Mouse (Mus musculus) heart, embryonic 13.5 days (tissue): Measurements from ENCODE around the gene Ghrh. TPM values are rescaled to one million over a fixed set of nuclear protein-coding genes. Genes with fewer than 3 reads are reported as not detected.
"Not testable (repeated sequence)": the region's sequence is repeated elsewhere in the genome, so short reads cannot be mapped to it uniquely, and the experiment has no call there.

Experiments
- ATAC-seq: fragments of 200-750 bp; cut with Nextera tagmentation; 2 replicates; pipeline ENCODE4 v1.8.0; 2017; ENCODE audit warnings: moderate TSS enrichment; ENCODE audit not compliant: insufficient number of reproducible peaks, low FRiP score, low TSS enrichment; ENCODE audit errors: extremely low read depth
- H3K27ac ChIP-seq: fragments of 300-500 bp; sonication (generic); replicated peaks from 2 replicates; pipeline ENCODE4 v1.5.1; 2015; ENCODE audit warnings: moderate library complexity, mild to moderate bottlenecking, inconsistent platforms
- H3K27me3 ChIP-seq: fragments of 300-500 bp; sonication (generic); replicated peaks from 2 replicates; pipeline ENCODE4 v1.6.1; 2015; ENCODE audit warnings: mild to moderate bottlenecking, inconsistent platforms
- H3K36me3 ChIP-seq: fragments of 300-500 bp; sonication (generic); 2 replicates; pipeline ENCODE4 v1.6.1; 2015; ENCODE audit warnings: mild to moderate bottlenecking, inconsistent platforms
- H3K4me1 ChIP-seq: fragments of 300-500 bp; sonication (generic); 2 replicates; pipeline ENCODE4 v1.6.1; 2015; ENCODE audit warnings: inconsistent platforms
- H3K4me2 ChIP-seq: fragments of 300-500 bp; sonication (generic); 2 replicates; pipeline ENCODE4 v1.6.1; 2015; ENCODE audit warnings: inconsistent platforms, mild to moderate bottlenecking, moderate library complexity
- H3K4me3 ChIP-seq: fragments of 300-500 bp; sonication (generic); 2 replicates; pipeline ENCODE4 v1.5.1; 2015; ENCODE audit warnings: moderate library complexity, mild to moderate bottlenecking, inconsistent platforms
- H3K9ac ChIP-seq: fragments of 300-500 bp; sonication (generic); 2 replicates; pipeline ENCODE4 v1.6.1; 2015; ENCODE audit warnings: inconsistent platforms, mild to moderate bottlenecking, moderate library complexity
- H3K9me3 ChIP-seq: fragments of 300-500 bp; sonication (generic); 2 replicates; pipeline ENCODE4 v1.6.1; 2016; ENCODE audit warnings: inconsistent platforms
- WGBS: fragments of 180-500 bp; shearing (Covaris S2); methylation state at CpG from one replicate; pipeline ENCODE4 v1.1.7; 2015; ENCODE audit warnings: mixed read lengths; 5-methylcytosine and 5-hydroxymethylcytosine counted together
- polyA plus RNA-seq: library from polyadenylated mRNA; unstranded; fragments of >200 nt; fragmentation: Nextera tagmentation; extraction: Ambion mirVana; gene quantifications from 2 replicates; pipeline ENCODE4 v1.2.1, GENCODE M21; 2015

Gene Ghrh
- polyA plus RNA-seq = not detected in 2 replicates

DNA sequence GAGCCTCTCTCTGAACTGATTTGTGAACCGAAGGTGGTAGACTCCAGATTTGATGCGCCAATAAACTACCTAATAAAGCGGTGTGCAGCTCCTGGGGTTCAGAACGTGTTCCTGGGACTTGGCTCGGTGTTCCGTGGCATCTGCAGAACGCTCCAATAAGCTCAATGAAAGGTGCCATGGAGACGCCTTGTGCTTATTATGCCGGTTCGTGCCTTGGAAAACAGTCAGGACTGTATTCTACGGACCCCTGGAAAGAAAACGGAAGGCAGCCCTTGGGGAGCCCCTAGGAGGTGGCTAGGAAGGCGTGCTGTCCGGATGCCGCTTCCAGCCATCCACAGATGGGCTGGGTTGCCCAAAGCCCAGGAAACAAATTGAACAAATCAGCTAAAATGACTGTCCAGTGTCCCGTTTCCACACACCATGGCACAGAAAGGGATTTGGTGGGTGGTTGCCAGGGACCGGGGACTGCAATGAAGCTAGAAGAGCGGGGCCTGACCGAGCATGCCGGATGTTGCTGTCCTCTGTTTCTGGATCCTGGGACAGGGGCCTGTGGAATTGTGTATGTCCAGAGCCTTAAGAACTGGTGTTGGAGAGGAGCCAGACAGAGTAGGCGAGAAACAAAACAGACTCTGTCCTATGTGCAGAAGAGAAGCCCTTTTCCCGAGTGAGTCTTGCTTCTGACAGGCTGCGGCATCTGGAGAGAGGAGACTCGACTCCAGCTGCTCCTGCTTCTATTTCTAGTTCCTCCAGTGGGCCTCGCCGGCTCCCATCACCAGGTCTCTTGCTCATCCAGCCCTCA lies at the start of gene Ghrh:
Gene Ghrh (minus strand): TSS at position 146 of the 799 bp plus-strand sequence.
- peaks cover 9% of the 10 kb centered on the region for H3K4me1 ChIP-seq
- WGBS = 66% methylated on average over 26 of the region's 26 CpGs
- H3K4me3 ChIP-seq = no peak within 1 kb of the TSS
- peak within 1 kb of the TSS; percentile 85 for H3K27ac ChIP-seq
- no peaks in the 10 kb centered on the region for H3K9me3 ChIP-seq
- H3K4me2 ChIP-seq = peak within 1 kb of the TSS; percentile 37; the same call in 1 of the 2 replicates
- H3K9ac ChIP-seq = peak within 1 kb of the TSS; percentile 64
- H3K27me3 ChIP-seq = no peaks in the 10 kb centered on the region; the same call in 1 of the 2 replicates
- no peaks in the 10 kb centered on the region for H3K36me3 ChIP-seq
- ATAC-seq = no peak

DNA sequence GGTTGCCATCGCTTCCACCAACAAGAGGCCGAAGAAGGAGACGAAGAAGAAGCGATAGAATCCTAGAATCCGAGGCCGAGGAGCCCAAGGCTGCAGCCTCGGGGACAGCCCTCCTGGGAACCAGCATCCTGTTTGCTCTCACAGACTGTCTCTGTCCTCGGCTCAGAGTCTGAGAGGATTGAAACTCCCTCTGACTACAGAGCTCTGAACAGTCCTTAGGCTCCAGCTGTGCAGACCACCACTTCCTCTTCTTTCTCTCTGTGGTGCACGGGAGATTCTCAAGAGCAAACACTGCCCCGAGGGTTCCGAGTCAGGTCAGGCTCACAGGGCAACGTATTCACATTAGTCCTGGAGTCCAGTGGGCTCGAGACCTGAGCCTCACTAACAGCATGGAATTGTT lies 48.7 kb upstream of the Ghrh start:
- ATAC-seq = no peak
- WGBS = 56% methylated on average over 13 of the region's 13 CpGs
- H3K36me3 ChIP-seq = peaks cover 49% of the 10 kb centered on the region
- H3K4me3 ChIP-seq = no peak overlapping the region
- H3K27me3 ChIP-seq = no peaks in the 10 kb centered on the region
- no peaks in the 10 kb centered on the region for H3K4me1 ChIP-seq
- no peak overlapping the region for H3K4me2 ChIP-seq
- no peak overlapping the region for H3K27ac ChIP-seq
- H3K9ac ChIP-seq = no peak overlapping the region
- H3K9me3 ChIP-seq = no peaks in the 10 kb centered on the region; the same call in 1 of the 2 replicates

DNA sequence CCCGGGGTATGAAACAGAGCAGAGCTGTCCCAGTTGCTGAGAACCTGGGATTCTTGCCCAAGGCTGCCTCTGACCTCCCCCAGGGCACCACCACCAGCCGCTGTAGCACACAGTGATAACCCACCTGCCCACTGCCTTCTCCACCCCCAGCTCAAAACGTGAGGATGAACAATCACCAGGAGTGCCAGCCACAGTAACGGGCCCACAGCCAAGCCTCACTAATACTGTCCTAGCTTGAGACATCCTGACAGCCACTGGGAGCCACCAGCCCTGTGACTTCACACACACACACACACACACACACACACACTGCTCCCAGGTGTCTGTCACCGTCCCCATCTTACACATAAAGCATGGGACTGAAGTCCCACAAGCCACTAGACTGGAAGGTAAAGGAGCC lies 48.1 kb upstream of the Ghrh start:
- 60% methylated on average over 5 of the region's 5 CpGs for WGBS
- Histone ChIP-seq H3K27ac (no peak overlapping the region), H3K4me2 (no peak overlapping the region), H3K4me3 (no peak overlapping the region), H3K9ac (no peak overlapping the region), H3K27me3 (no peaks in the 10 kb centered on the region), H3K9me3 (no peaks in the 10 kb centered on the region; the same call in 1 of the 2 replicates), H3K36me3 (peaks cover 49% of the 10 kb centered on the region), H3K4me1 (0 out of 2 replicates have a peak, but pooled peaks cover under 1% of the 10 kb centered on the region)
- no peak for ATAC-seq

DNA sequence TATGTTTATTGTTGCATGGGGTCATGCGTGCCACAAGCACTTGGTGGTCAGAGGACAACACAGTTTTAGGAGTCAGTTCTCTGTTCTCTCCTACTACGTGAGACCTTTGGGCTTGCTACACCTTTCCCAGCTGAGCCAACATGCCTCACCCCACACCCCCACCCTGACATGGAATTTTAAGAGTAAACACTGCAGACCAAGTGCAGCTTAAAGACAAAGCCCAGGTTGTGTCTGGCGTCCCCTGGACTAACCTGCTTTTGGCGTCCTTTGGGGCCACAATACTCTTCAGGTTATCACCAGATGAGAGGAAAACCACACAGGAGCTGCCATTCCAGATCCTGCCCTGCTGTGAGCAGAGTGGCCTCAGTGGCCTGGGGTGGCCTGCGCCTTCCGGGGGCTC lies 47.6 kb upstream of the Ghrh start:
- Histone ChIP-seq H3K9ac (no peak overlapping the region), H3K4me3 (no peak overlapping the region), H3K9me3 (no peaks in the 10 kb centered on the region; the same call in 1 of the 2 replicates), H3K27me3 (no peaks in the 10 kb centered on the region), H3K4me1 (0 out of 2 replicates have a peak, but pooled peaks cover 6% of the 10 kb centered on the region), H3K27ac (no peak overlapping the region), H3K36me3 (peaks cover 49% of the 10 kb centered on the region), H3K4me2 (no peak overlapping the region)
- ATAC-seq = no peak
- 53% methylated on average over 6 of the region's 6 CpGs for WGBS

DNA sequence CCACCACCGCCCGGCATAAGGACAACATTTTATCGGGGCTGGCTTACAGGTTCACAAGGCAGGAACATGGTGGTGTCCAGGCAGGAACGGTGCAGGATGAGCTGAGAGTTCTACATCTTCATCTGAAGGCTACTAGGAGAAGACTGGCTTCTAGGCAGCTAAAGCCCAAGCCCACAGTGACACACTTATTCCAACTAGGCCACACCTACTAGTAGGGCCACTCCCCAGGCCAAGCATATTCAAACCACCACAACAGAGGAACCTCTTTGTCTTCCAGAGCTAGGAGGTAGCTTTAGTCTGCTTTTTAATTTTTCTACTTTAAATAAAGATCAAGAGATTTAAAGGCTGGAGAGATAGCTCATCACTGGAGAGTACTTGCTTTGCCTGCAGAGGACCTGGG lies 46.2 kb upstream of the Ghrh start:
- H3K4me1 ChIP-seq = 0 out of 2 replicates have a peak, but pooled peaks cover 10% of the 10 kb centered on the region
- no peak overlapping the region for H3K4me2 ChIP-seq
- H3K36me3 ChIP-seq = peaks cover 50% of the 10 kb centered on the region
- no peaks in the 10 kb centered on the region for H3K27me3 ChIP-seq
- 86% methylated on average over 4 of the region's 4 CpGs for WGBS
- ATAC-seq = no peak
- no peaks in the 10 kb centered on the region; the same call in 1 of the 2 replicates for H3K9me3 ChIP-seq
- H3K4me3 ChIP-seq = no peak overlapping the region
- no peak overlapping the region for H3K27ac ChIP-seq
- no peak overlapping the region for H3K9ac ChIP-seq

DNA sequence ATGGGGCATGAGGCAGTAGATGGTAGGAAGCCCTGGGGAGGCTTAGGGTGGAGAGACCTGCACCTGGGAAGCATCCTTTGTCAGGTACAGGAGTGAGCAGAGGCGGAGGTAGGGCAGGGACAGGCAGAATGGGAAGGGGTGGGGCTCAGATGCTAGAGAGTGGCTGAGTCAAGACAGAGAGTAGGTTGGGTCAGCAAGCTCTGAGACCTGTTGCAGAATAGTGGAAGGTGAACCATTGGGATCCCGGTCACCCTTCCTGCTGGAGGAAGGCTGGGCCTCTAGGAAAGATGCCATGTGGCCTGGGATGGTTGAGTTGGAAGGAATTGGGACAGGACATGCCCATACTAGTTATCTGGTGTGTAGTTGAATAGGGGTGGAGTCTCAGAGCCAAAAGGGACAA lies 45.0 kb upstream of the Ghrh start:
- H3K9ac ChIP-seq = no peak overlapping the region
- 0 out of 2 replicates have a peak, but pooled peaks cover 10% of the 10 kb centered on the region for H3K4me1 ChIP-seq
- H3K9me3 ChIP-seq = no peaks in the 10 kb centered on the region
- H3K4me2 ChIP-seq = no peak overlapping the region
- no peak overlapping the region for H3K27ac ChIP-seq
- 94% methylated on average over 2 of the region's 2 CpGs for WGBS
- no peak for ATAC-seq
- no peaks in the 10 kb centered on the region for H3K27me3 ChIP-seq
- peaks cover 46% of the 10 kb centered on the region for H3K36me3 ChIP-seq
- H3K4me3 ChIP-seq = no peak overlapping the region

DNA sequence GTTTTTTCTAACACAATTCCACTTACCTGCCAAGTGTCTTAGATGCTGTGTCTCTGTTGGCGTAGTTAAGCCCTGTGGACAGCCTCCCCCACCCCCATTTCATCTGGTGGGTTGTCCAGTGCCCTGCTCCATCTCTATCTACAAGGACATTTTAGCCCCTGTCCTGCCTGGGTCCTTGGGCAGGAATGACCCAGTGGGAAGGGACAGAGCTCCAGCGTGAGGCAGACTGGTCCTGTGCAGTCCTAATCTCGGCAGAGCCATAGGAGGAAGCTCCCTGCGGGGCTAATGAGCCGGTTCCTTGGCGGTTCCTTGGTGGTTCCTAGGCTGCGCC lies 42.2 kb upstream of the Ghrh start:
- Histone ChIP-seq H3K27ac (no peak overlapping the region), H3K4me2 (no peak overlapping the region), H3K27me3 (no peaks in the 10 kb centered on the region), H3K9ac (no peak overlapping the region), H3K4me1 (0 out of 2 replicates have a peak, but pooled peaks cover 10% of the 10 kb centered on the region), H3K9me3 (no peaks in the 10 kb centered on the region), H3K4me3 (no peak overlapping the region), H3K36me3 (peaks cover 36% of the 10 kb centered on the region)
- peak; percentile 19; the same call in 1 of the 2 replicates for ATAC-seq
- WGBS = 84% methylated on average over 7 of the region's 7 CpGs

DNA sequence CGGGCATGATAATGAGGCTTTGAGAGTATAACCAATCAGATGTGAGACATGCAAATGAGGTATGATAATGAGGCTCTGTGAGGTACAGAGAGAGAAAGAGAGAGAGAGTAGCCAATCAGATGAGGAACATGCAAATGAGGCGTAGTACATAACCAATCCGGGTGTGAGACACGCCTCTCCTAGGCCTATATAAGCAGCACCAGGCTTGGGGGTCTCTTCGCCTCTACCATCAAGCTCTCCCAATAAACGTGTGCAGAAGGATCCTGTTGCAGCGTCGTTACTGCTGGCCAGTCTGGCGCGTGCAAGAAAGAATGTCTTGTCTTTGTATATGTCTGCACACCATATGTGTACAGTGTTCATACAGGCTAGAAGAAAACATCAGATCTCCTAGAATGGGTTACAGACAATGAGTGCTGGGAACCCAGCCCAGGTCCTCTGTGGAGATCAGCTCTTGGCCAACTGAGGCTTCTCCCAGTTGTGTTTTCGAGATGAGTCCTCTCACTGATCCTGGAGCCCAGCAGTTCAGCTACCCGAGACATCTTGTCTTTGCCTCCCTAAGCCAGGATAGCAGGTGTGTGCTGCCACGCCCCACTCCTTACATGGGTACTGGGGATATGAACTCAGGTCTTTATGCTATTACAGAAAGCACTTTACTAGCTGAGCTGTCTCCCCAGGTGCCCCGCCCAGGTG lies 41.7 kb upstream of the Ghrh start:
- H3K4me2 ChIP-seq, ATAC-seq, H3K27ac ChIP-seq, H3K9ac ChIP-seq, H3K4me3 ChIP-seq, H3K4me1 ChIP-seq, H3K27me3 ChIP-seq, H3K9me3 ChIP-seq: not testable (repeated sequence)
- WGBS = 94% methylated on average over 14 of the region's 14 CpGs
- H3K36me3 ChIP-seq = peaks cover 39% of the 10 kb centered on the region

DNA sequence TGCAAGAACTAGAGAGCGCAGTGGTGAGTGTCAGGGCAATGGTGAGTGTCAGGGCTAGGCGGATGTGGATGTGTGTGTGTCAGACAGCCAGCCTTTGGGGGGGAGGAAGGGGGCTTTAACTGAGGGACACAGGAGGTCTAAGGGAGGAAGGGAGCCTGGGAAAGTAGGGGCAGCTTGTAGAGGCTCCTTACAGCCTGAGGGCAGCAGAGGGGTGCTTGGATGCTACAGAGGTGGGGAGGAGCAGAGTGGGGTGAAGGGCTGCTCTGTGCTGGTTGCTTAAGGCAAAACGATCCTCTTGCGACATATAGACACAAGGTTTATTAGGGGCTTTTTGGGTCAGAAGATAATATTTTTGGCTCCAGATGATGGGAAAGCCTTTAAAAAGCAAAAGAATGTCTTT lies 37.5 kb upstream of the Ghrh start:
- Histone ChIP-seq H3K9ac (no peak overlapping the region), H3K27ac (no peak overlapping the region), H3K27me3 (no peaks in the 10 kb centered on the region), H3K36me3 (peaks cover 55% of the 10 kb centered on the region), H3K9me3 (no peaks in the 10 kb centered on the region), H3K4me1 (peaks cover 9% of the 10 kb centered on the region; the same call in 1 of the 2 replicates), H3K4me2 (no peak overlapping the region), H3K4me3 (no peak overlapping the region)
- ATAC-seq = no peak
- WGBS = 77% methylated on average over 4 of the region's 4 CpGs

DNA sequence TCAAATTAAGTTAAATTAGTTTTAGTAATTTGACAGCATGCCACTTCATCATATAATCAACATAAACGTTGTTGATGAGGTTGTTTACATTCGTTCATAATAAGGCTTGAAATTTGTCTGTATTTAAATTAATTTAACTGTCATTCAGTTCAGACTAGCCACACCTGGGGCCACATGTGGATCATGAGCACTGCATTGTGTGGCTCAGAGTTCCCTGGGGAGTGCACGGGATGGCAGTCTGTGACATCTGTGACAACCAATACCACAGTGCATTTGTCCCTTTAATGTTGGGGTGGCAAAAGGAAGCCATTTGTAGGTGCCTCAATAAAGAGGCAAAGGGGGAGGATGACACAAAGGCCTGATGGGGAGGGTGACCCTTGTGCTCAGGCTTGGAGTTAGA lies 29.7 kb upstream of the Ghrh start:
- Histone ChIP-seq H3K36me3 (peaks cover 38% of the 10 kb centered on the region), H3K4me3 (no peak overlapping the region), H3K27ac (no peak overlapping the region), H3K4me2 (no peak overlapping the region), H3K9ac (no peak overlapping the region), H3K4me1 (peaks cover 56% of the 10 kb centered on the region), H3K9me3 (no peaks in the 10 kb centered on the region), H3K27me3 (no peaks in the 10 kb centered on the region)
- ATAC-seq = no peak
- WGBS = 66% methylated on average over 3 of the region's 3 CpGs

DNA sequence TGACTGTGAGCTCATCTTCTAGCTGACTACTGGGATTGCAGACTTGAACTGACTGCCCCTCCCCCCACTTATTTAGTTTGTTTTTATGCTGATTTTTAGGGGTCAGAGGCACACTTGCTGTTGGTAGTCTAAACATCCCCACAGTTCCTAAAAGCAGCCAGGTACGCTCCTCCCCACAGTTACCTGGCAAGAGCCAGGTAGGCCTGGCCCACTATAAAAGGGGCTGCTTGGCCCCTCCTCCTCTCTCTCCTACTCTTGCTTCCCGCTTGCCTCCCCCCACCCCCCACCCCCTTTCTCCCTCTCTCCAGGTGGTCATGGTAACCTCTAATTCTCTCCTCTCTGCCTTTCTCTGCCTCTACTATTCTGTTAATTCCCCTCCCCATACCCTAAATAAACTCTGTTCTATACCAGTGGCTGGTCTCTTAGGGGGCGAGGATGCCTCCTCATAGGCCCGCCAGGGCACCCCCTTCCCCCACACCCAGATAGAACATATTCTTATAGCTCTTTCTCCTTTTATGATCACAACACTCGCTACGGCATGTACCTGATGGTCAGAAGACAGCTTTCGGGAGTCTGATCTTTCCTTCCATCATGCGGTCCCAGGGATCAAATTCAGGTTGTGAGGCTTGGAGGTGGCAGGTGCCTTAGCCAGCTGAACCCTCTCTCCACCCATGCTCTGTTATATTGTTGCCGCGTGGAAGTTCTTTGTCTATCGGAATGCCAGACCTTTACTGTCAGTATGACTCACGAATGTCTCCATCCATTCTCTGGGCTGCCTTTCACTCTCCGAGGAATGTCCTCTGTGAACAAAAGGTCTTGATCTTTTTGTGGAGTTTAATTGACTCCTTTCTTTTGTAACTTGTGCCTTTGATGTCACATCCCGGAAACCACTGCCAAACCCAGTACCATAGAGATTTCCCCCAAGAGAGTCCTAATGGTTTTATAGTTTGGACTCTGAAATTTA lies 28.8 kb upstream of the Ghrh start:
- H3K27ac ChIP-seq = peak overlapping the region; percentile 59
- peak overlapping the region; percentile 54; the same call in 1 of the 2 replicates for H3K9ac ChIP-seq
- ATAC-seq = no peak
- no peaks in the 10 kb centered on the region for H3K9me3 ChIP-seq
- H3K4me2 ChIP-seq = peak overlapping the region; percentile 22
- H3K36me3 ChIP-seq = peaks cover 32% of the 10 kb centered on the region
- peaks cover 65% of the 10 kb centered on the region for H3K4me1 ChIP-seq
- 40% methylated on average over 14 of the region's 14 CpGs for WGBS
- no peak overlapping the region for H3K4me3 ChIP-seq
- no peaks in the 10 kb centered on the region for H3K27me3 ChIP-seq
